Mouse (Mus musculus) embryonic fibroblast, embryonic 13.5 days (primary cell): ENCODE measurements around the gene Ppp4r1. TPM values are rescaled to one million over a fixed set of nuclear protein-coding genes. Genes with fewer than 3 reads are reported as not detected.
A peak's percentile ranks its signal among the peaks of the same experiment; 100 is the strongest.

Experiments
- H3K27ac ChIP-seq: 2 replicates; pipeline ENCODE4 v1.5.1; 2012; ENCODE audit warnings: low read length, control low read depth, inconsistent platforms; ENCODE audit not compliant: insufficient read depth
- H3K4me1 ChIP-seq: 2 replicates; pipeline ENCODE4 v1.6.1; 2011; ENCODE audit warnings: low read length; ENCODE audit not compliant: control insufficient read depth, insufficient read depth
- H3K4me3 ChIP-seq: 2 replicates; pipeline ENCODE4 v1.5.1; 2011; ENCODE audit warnings: mild to moderate bottlenecking, control low read depth, low read length; ENCODE audit not compliant: insufficient read depth
- CTCF ChIP-seq: IDR thresholded peaks from 2 replicates; pipeline ENCODE4 v1.5.1; 2011; ENCODE audit warnings: mild to moderate bottlenecking, control low read depth, low read length, moderate library complexity, borderline replicate concordance; ENCODE audit not compliant: insufficient read depth
- POLR2A ChIP-seq: IDR thresholded peaks from 2 replicates; pipeline ENCODE4 v1.6.1; 2011; ENCODE audit warnings: low read depth, mild to moderate bottlenecking, control low read depth, low read length, moderate library complexity
- polyA plus RNA-seq: library from polyadenylated mRNA; stranded (reverse); fragments of >200 nt; gene quantifications from 2 replicates; pipeline ENCODE4 v1.2.4, GENCODE M21; 2011; ENCODE audit warnings: low read depth; ENCODE audit not compliant: missing spikeins, insufficient read length

Gene Ppp4r1
- polyA plus RNA-seq, 1 experiment: 102 TPM

- Histone ChIP-seq H3K4me1 (0 out of 2 replicates have a peak, but pooled peaks cover 2% of the 10 kb centered on the region), H3K27ac (peak overlapping the region; percentile 34; the same call in 1 of the 2 replicates), H3K4me3 (peak overlapping the region; percentile 65)
- TF ChIP-seq CTCF (no peak), POLR2A (no peak)
Measured at GRCm38 (mm10) chr17:65784610-65785140, 2.3 kb downstream of the Ppp4r1 start.

DNA sequence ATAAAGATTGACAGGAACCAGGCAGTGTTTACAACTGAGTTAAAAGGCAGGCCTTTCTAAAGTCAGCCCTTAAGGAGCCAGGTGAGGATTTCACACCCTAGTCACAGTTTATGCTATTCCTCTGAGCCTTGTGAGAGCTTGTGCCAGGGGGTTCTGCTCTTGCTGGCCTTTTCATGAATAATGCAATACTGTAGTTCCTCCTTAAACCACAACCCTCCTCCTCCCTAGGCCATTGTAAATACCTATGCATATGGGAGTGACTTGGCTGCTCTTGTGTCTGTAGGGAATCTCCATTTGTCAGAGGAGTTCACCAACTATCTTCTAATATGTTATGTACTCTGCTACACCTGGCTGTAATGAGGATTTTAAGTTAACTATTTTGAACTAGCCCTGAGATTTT lies 3.3 kb downstream of the Ppp4r1 start:
- 0 out of 2 replicates have a peak, but pooled peaks cover 2% of the 10 kb centered on the region for H3K4me1 ChIP-seq
- H3K27ac ChIP-seq: no peak overlapping the region
- TF ChIP-seq CTCF (no peak), POLR2A (no peak)
- no peak overlapping the region for H3K4me3 ChIP-seq

DNA sequence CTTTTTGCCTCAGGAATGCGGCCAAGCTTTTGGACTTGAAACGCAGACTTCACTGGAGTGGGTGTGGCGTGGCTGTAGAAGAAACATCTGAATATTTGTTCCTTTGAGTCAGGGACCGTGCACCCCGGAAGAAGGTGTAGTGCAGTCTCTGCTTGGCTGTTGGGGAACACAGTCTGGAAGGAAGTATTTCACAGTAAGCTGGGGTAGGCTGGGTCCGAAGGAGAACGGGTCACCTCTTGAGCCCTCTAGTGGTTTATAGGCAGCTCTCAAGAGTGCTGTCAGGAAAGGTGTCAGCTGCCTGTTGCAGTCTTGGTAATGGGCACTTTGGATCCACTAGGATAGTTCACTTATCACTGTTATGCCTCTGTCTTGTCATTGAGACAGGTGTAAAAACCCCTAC lies 3.9 kb downstream of the Ppp4r1 start:
- no peak for TF ChIP-seq POLR2A
- no peak for TF ChIP-seq CTCF
- Histone ChIP-seq H3K4me1 (0 out of 2 replicates have a peak, but pooled peaks cover 2% of the 10 kb centered on the region), H3K27ac (no peak overlapping the region), H3K4me3 (no peak overlapping the region)

GRCm38 (mm10) chr17:65787261-65787660 lies 4.9 kb downstream of the Ppp4r1 start:
- Histone ChIP-seq H3K4me1 (peaks cover 5% of the 10 kb centered on the region; the same call in 1 of the 2 replicates), H3K27ac (no peak overlapping the region), H3K4me3 (no peak overlapping the region)
- TF ChIP-seq POLR2A: no peak
- TF ChIP-seq CTCF: no peak

GRCm38 (mm10) chr17:65788542-65789291 lies 6.3 kb downstream of the Ppp4r1 start:
- Histone ChIP-seq H3K4me1 (peaks cover 5% of the 10 kb centered on the region; the same call in 1 of the 2 replicates), H3K27ac (no peak overlapping the region), H3K4me3 (no peak overlapping the region)
- TF ChIP-seq POLR2A (no peak), CTCF (no peak)

- H3K4me3 ChIP-seq: no peak overlapping the region
- peaks cover 5% of the 10 kb centered on the region; the same call in 1 of the 2 replicates for H3K4me1 ChIP-seq
- TF ChIP-seq POLR2A (no peak), CTCF (no peak)
- H3K27ac ChIP-seq: no peak overlapping the region
Measured at GRCm38 (mm10) chr17:65789576-65789975, 7.2 kb downstream of the Ppp4r1 start.

DNA sequence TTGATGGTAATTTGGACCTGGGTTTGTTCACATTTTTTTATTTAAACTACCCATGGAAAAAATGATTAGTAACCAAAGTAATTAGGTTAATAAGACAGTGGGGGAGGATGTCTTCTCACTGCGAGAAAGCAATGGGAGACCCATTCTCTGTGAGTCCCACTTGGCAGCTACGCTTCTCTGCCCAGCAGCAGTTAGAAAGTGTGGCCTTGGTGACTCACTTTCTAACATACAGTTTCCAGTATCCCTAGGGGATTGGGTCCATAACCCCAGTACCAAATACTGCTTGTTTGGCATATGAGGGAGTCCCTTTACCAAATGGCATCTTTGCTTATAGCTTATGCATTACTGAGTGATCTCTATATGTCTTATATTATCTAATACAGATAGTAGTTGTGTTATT lies 8.8 kb downstream of the Ppp4r1 start:
- TF ChIP-seq POLR2A (no peak), CTCF (no peak)
- peaks cover 5% of the 10 kb centered on the region; the same call in 1 of the 2 replicates for H3K4me1 ChIP-seq
- no peak overlapping the region for H3K4me3 ChIP-seq
- no peak overlapping the region for H3K27ac ChIP-seq

- Histone ChIP-seq H3K27ac (no peak overlapping the region), H3K4me1 (peaks cover 5% of the 10 kb centered on the region; the same call in 1 of the 2 replicates)
Measured at GRCm38 (mm10) chr17:65793307-65793930, 11.0 kb downstream of the Ppp4r1 start.

GRCm38 (mm10) chr17:65794096-65794850 lies 11.9 kb downstream of the Ppp4r1 start:
- Histone ChIP-seq H3K4me3 (no peak overlapping the region), H3K4me1 (peaks cover 3% of the 10 kb centered on the region; the same call in 1 of the 2 replicates), H3K27ac (no peak overlapping the region)
- TF ChIP-seq CTCF (no peak), POLR2A (no peak)

More at GRCm38 (mm10) chr17:65793307-65793930, 11.0 kb downstream of the Ppp4r1 start:
- H3K4me3 ChIP-seq: no peak overlapping the region
- TF ChIP-seq POLR2A (no peak), CTCF (no peak)

DNA sequence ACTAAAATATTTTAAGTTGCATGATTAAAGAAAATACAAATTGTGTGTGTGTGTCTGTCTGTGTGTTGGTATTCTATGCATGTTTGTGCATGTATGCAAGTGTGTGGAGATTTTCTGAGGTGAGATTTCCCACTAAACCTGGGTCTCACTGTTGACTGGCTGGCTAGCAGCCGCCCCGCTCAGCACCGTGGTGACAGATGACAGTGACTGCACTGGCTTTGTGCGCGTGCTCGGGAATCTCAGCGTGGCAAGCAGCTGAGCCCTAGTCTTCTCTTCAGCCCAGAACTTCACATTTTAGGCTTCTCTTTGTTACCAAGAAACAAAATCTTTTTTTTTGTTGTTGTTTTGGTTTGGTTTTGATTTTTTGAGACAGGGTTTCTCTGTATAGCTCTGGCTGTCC lies 13.7 kb downstream of the Ppp4r1 start:
- H3K4me1 ChIP-seq: peaks cover 3% of the 10 kb centered on the region; the same call in 1 of the 2 replicates
- no peak overlapping the region for H3K4me3 ChIP-seq
- TF ChIP-seq POLR2A: no peak
- no peak for TF ChIP-seq CTCF

More for the DNA sequence above, 13.7 kb downstream of the Ppp4r1 start:
- H3K27ac ChIP-seq: no peak overlapping the region
